Mouse (Mus musculus) stomach, embryonic 15.5 days (tissue): ENCODE measurements at regions not wholly inside any gene's neighbourhood (a gene's known extent, or its start where the extent isn't known, plus 50 kb on each side); places are given as distances from the start of the nearest gene placed in this dataset.

ENCODE experiments used
- ATAC-seq: fragments of 200-750 bp; cut with Nextera tagmentation; 2 replicates; pipeline ENCODE4 v1.8.0; 2017; ENCODE audit warnings: low read depth, moderate number of reproducible peaks, moderate TSS enrichment; ENCODE audit not compliant: insufficient read depth, low FRiP score
- H3K27ac ChIP-seq: fragments of 300-500 bp; sonication (generic); 2 replicates; pipeline ENCODE4 v1.5.1; 2015; ENCODE audit warnings: mild to moderate bottlenecking, inconsistent platforms
- H3K27me3 ChIP-seq: fragments of 300-500 bp; sonication (generic); replicated peaks from 2 replicates; pipeline ENCODE4 v1.6.1; 2015; ENCODE audit warnings: inconsistent platforms
- H3K36me3 ChIP-seq: fragments of 300-500 bp; sonication (generic); 2 replicates; pipeline ENCODE4 v1.6.1; 2015; ENCODE audit warnings: inconsistent platforms
- H3K4me1 ChIP-seq: fragments of 300-500 bp; sonication (generic); 2 replicates; pipeline ENCODE4 v1.6.1; 2015; ENCODE audit warnings: inconsistent platforms
- H3K4me2 ChIP-seq: fragments of 300-500 bp; sonication (generic); 2 replicates; pipeline ENCODE4 v1.6.1; 2015; ENCODE audit warnings: mild to moderate bottlenecking, inconsistent platforms
- H3K4me3 ChIP-seq: fragments of 300-500 bp; sonication (generic); replicated peaks from 2 replicates; pipeline ENCODE4 v1.5.1; 2015; ENCODE audit warnings: inconsistent platforms
- H3K9ac ChIP-seq: fragments of 300-500 bp; sonication (generic); 2 replicates; pipeline ENCODE4 v1.6.1; 2015; ENCODE audit warnings: inconsistent platforms
- H3K9me3 ChIP-seq: fragments of 300-500 bp; sonication (generic); 2 replicates; pipeline ENCODE4 v1.6.1; 2016; ENCODE audit warnings: inconsistent platforms
- WGBS: fragments of 180-500 bp; shearing (Covaris S2); methylation state at CpG from one replicate; pipeline ENCODE4 v1.1.7; 2015; 5-methylcytosine and 5-hydroxymethylcytosine counted together

DNA sequence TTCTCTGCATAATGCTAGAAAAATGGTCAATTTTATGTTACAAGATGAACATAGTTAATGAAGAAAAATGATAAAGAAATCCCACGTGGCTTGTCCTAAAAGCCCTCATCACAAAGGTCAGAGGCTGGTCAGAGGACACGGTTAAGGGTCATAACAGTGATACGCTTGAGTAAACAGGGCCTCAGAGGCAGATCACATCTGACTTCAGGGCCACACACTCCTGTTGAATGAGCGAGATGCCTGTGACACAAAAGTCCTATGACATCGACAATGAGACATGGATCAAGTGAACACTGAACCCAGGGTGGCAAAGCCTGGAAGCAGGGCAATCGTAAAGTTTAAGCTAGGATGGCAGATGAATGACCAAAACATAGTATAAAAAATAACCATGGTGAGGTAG lies 61.0 kb upstream of the Gm6993 start:
- 42% methylated on average over 6 of the region's 6 CpGs for WGBS

DNA sequence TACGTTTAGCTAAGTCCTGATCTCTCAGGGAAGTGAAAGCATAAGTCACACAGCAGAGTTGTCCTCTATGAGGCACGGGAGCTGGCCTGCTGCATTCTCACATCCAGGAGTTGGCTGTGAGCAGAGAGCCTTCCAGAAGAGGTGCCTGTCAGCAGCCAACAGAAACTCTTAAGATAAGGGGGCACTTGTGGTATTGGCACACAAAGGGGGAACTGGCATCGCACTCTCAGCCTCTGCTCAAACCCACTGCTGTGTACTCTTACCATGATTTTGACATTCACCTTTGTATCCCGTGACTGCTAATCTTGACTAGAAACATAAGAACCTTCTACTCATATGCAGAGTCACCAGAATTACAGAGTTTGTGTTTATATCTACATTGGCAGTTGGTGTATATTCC lies 56.9 kb upstream of the Gm6993 start:
- WGBS = 56% methylated on average over 4 of the region's 4 CpGs
- Histone ChIP-seq H3K4me3 (no peak overlapping the region), H3K36me3 (no peaks in the 10 kb centered on the region), H3K9ac (no peak overlapping the region), H3K4me2 (no peak overlapping the region), H3K27ac (peak overlapping the region; percentile 88; the same call in 1 of the 2 replicates), H3K4me1 (peaks cover 15% of the 10 kb centered on the region), H3K9me3 (no peaks in the 10 kb centered on the region), H3K27me3 (no peaks in the 10 kb centered on the region)
- ATAC-seq = no peak

More for the DNA sequence above, 61.0 kb upstream of the Gm6993 start:
- Histone ChIP-seq H3K4me1 (0 out of 2 replicates have a peak, but pooled peaks cover 1% of the 10 kb centered on the region), H3K4me3 (no peak overlapping the region), H3K9ac (no peak overlapping the region), H3K27ac (no peak overlapping the region), H3K36me3 (no peaks in the 10 kb centered on the region), H3K4me2 (no peak overlapping the region), H3K9me3 (no peaks in the 10 kb centered on the region), H3K27me3 (no peaks in the 10 kb centered on the region)
- no peak for ATAC-seq

DNA sequence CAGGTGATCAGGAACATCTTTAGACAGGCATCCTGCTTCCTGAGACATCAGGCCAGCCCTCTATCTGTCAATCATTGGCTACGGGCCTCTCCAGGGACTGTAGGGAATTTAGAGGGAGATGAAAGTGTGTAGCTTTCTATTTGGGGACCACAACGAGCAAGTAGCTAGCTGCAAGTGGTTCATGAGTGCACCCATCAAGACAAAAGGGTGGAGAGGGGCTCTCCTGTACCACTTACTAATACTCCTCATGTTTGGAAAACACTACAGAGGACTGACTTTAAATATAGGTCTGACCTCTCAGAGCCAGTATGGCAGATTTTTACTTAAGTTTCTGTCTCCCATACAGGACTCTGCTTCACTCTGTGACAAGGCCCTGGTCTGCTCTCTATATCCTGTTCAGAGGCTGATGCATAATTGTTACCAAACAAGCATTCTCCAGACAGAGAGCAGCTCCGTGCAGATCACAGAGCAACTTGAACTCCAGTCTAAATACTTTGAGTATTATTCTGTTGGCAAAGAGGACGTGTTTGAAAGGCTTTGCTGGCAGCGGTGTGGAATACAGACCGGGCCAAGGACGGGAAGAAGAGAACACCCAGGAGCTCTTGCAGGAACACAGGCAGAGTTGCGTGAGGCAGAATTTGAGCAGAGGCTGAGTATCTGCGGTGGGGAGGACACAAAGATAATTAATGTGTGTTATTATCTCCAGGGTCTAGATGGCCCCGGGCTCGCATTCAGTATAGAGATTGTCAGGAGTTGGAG lies 56.2 kb upstream of the Gm6993 start:
- Histone ChIP-seq H3K27ac (peak overlapping the region; percentile 88), H3K27me3 (no peaks in the 10 kb centered on the region), H3K4me3 (no peak overlapping the region), H3K4me1 (peaks cover 15% of the 10 kb centered on the region), H3K9me3 (no peaks in the 10 kb centered on the region), H3K4me2 (peak overlapping the region; percentile 12; the same call in 1 of the 2 replicates), H3K9ac (no peak overlapping the region), H3K36me3 (no peaks in the 10 kb centered on the region)
- ATAC-seq = peak; percentile 54
- 28% methylated on average over 11 of the region's 11 CpGs for WGBS

DNA sequence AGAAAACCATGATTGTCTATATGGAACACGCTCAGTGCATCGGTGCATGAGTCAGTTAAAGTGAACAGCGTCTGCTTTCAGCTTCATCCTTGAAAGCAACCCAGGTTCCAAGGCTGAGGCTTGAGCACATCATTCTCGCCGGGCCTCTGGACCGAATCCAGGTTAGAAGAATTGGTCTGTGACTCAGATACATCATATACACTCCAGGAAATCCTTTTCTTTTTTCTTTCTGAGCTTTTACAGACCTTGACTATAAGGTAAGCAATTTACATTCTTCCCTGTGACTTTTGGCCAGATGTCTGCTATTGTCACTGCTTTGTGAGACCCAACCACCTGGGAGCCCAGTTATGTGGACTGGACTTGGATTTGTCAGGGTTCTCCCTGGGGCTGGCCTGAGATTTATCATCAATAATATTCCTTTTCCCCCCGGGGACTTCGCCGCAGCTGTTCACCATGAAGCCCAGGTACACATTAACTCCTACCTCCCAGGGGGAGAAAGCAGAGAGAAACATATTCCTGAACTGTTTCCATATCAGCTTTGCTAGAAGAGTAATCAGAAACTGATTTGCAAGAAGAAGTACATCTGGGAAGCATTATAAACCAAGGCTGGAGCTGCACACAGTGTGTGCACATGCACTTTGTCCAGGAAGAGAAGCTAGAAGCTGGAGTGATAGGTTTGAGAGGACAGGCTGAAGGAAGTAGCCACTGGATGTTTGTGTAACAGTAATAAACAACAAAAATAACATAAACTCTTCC lies 55.2 kb upstream of the Gm6993 start:
- no peak overlapping the region for H3K4me3 ChIP-seq
- H3K4me1 ChIP-seq = peaks cover 15% of the 10 kb centered on the region
- H3K27ac ChIP-seq = peak overlapping the region; percentile 88
- no peaks in the 10 kb centered on the region for H3K36me3 ChIP-seq
- peak; percentile 44 for ATAC-seq
- H3K27me3 ChIP-seq = no peaks in the 10 kb centered on the region
- H3K9me3 ChIP-seq = no peaks in the 10 kb centered on the region
- H3K9ac ChIP-seq = no peak overlapping the region
- peak overlapping the region; percentile 13; the same call in 1 of the 2 replicates for H3K4me2 ChIP-seq
- 32% methylated on average over 9 of the region's 9 CpGs for WGBS

DNA sequence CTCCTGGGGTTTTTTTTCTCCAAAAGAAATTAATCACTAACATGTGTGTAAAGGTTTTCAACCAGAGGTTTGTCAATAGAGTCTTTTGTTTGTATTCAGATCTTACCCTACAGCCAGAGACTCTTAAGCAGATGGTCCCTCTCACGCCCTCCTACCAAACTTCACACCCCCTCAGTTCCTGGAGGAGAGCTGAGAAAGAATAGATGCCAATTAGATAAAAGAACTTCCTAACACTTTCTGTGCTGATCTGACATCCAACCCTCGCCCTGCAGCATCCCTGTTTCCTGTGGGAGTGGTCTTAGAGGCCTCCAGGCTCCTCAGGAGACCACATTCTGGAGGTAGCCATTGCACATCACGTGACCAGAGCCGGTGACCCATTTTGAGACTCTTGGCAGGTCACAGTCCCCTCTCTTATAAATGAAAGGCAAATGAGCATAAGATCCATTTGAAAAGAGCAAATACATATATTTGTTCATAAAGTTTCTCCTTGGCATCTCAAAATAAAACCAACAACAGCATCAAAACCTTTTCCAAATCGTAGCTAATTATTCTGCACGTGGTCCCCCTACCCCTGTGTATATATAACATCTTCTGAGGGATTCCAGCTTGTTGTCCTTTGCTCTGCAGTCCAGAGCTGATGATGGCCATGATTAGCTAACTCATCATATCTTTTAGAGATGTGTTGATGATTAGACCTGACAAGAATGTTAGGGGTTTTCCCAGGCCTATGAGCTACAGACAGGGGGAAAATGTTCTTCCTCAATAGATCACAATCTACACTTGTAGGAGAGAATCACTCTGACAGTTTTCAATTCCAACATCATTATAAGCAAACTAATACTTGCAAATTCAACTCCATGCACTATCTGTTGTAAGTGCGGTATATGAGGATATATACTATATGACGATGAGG lies 54.4 kb upstream of the Gm6993 start:
- 59% methylated on average over 8 of the region's 8 CpGs for WGBS
- no peak for ATAC-seq
- Histone ChIP-seq H3K27ac (peak overlapping the region; percentile 88), H3K9me3 (no peaks in the 10 kb centered on the region), H3K36me3 (no peaks in the 10 kb centered on the region), H3K9ac (no peak overlapping the region), H3K4me3 (no peak overlapping the region), H3K4me2 (no peak overlapping the region), H3K4me1 (peaks cover 19% of the 10 kb centered on the region), H3K27me3 (no peaks in the 10 kb centered on the region)

DNA sequence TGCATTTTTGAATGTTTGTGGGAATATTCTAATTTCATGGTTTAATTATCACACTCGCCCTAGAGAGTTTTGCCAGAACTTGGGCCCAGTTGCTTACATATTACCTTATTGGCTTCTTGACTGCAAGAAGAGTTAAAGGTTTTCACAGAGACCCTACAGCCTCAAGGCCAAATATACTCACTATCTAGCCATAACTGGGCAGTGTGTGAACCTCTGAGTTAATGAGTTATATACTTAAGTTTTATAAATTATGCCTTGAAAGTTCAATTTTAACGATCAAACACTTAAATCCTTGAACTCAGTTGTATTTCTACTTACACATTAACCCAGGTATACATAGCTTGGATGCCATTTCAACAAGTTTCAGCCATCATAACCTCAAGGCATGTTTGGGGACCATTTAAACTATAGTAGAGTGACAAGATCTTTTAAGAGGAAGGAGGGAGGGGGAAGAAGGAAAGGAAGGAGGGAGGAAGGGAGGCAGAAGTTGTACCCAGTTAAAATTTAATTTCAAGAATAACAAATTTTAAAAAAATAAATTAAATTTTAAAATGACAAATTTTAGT lies 52.5 kb upstream of the Gm6993 start:
- WGBS = 84% methylated on average over 2 of the region's 2 CpGs
- Histone ChIP-seq H3K36me3 (no peaks in the 10 kb centered on the region), H3K4me3 (no peak overlapping the region), H3K9me3 (no peaks in the 10 kb centered on the region), H3K4me2 (no peak overlapping the region), H3K4me1 (peaks cover 23% of the 10 kb centered on the region), H3K9ac (no peak overlapping the region), H3K27ac (no peak overlapping the region), H3K27me3 (no peaks in the 10 kb centered on the region)
- ATAC-seq = no peak

DNA sequence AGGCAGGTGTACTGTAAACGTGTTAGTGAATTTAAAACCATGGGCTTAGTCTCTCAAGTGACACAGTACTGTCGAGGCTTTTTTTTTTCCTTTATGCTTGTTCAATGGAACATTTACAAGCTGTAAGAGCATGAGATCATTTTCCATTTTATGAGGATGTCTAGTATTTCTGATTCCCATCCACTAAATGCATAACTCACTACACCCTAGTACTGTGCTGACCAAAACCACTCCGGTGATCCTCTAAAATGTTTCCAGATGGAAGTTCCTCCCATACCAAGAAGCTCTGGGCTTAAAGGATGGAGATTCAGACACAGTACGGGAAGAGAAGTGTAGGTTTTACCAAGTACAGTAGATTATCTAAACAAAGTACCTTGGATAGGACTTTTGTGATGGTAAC lies 50.3 kb upstream of the Gm6993 start:
- no peak for ATAC-seq
- H3K4me3 ChIP-seq = no peak overlapping the region
- no peak overlapping the region for H3K9ac ChIP-seq
- H3K36me3 ChIP-seq = no peaks in the 10 kb centered on the region
- peaks cover 15% of the 10 kb centered on the region for H3K4me1 ChIP-seq
- no peaks in the 10 kb centered on the region for H3K27me3 ChIP-seq
- no peak overlapping the region for H3K4me2 ChIP-seq
- 84% methylated on average over 4 of the region's 4 CpGs for WGBS
- no peaks in the 10 kb centered on the region for H3K9me3 ChIP-seq
- peak overlapping the region; percentile 73 for H3K27ac ChIP-seq
